Mouse (Mus musculus) MEL (cell line): Measurements from ENCODE around the gene Hcfc2. TPM values are rescaled to one million over a fixed set of nuclear protein-coding genes. Genes with fewer than 3 reads are reported as not detected.
A peak's percentile ranks its signal among the peaks of the same experiment; 100 is the strongest.

Experiments
- DNase-seq: peaks from one replicate; pipeline ENCODE4 v3.0.0; 2011; ENCODE audit warnings: low read depth, low spot score
- H3K27ac ChIP-seq: 2 replicates; pipeline ENCODE4 v1.5.1; 2012; ENCODE audit warnings: low read depth, mild to moderate bottlenecking, control low read depth, low read length, moderate library complexity; ENCODE audit not compliant: control insufficient read depth
- H3K27me3 ChIP-seq, 2 experiments: fragments of 150-350 bp in 1 of 2; sonication (generic) in 1 of 2; 2 replicates each; pipeline ENCODE4 v1.6.1; 2012; ENCODE audit warnings: low read length in 2 of 2, mild to moderate bottlenecking in 2 of 2, improper control_type of control experiment in 1 of 2, moderate library complexity in 1 of 2; ENCODE audit not compliant: insufficient read depth in 2 of 2, control insufficient read depth in 1 of 2
- H3K36me3 ChIP-seq, 2 experiments: 2 replicates each; pipeline ENCODE4 v1.6.1; 2012 to 2014; ENCODE audit warnings: low read length in 2 of 2, improper control_type of control experiment in 1 of 2, inconsistent platforms in 1 of 2, mild to moderate bottlenecking in 1 of 2; ENCODE audit not compliant: insufficient read depth in 2 of 2, control insufficient read depth in 1 of 2
- H3K4me1 ChIP-seq, 2 experiments: fragments of 150-350 bp in 1 of 2; sonication (generic) in 1 of 2; 2 replicates each; pipeline ENCODE4 v1.6.1; 2012; ENCODE audit warnings: low read length in 2 of 2, improper control_type of control experiment in 1 of 2, mild to moderate bottlenecking in 1 of 2; ENCODE audit not compliant: insufficient read depth in 2 of 2, control insufficient read depth in 1 of 2
- H3K4me3 ChIP-seq, 2 experiments: fragments of 150-350 bp in 1 of 2; sonication (generic) in 1 of 2; 2 replicates each; pipeline ENCODE4 v1.5.1; 2012; ENCODE audit warnings: low read depth in 2 of 2, low read length in 2 of 2, mild to moderate bottlenecking in 2 of 2, moderate library complexity in 2 of 2, control low read depth in 1 of 2, improper control_type of control experiment in 1 of 2; ENCODE audit not compliant: control insufficient read depth in 1 of 2, insufficient read depth in 1 of 2
- H3K79me2 ChIP-seq: 2 replicates; pipeline ENCODE4 v1.6.1; 2012; ENCODE audit warnings: mild to moderate bottlenecking, low read length, moderate library complexity; ENCODE audit not compliant: control insufficient read depth, poor library complexity, insufficient read depth
- H3K9ac ChIP-seq: 2 replicates; pipeline ENCODE4 v1.6.1; 2012; ENCODE audit warnings: low read depth, mild to moderate bottlenecking, control low read depth, low read length, moderate library complexity; ENCODE audit not compliant: control insufficient read depth, poor library complexity, severe bottlenecking
- H3K9me3 ChIP-seq: fragments of 150-350 bp; sonication (generic); replicated peaks from 2 replicates; pipeline ENCODE4 v1.6.1; 2012; ENCODE audit warnings: mild to moderate bottlenecking, low read length, improper control_type of control experiment, moderate library complexity; ENCODE audit not compliant: insufficient read depth
- BHLHE40 ChIP-seq: IDR thresholded peaks from 2 replicates; pipeline ENCODE4 v1.6.1; 2012; ENCODE audit warnings: low read depth, mild to moderate bottlenecking, inconsistent platforms, low read length, improper control_type of control experiment, borderline replicate concordance
- CHD1 ChIP-seq: IDR thresholded peaks from 2 replicates; pipeline ENCODE4 v1.6.1; 2012; ENCODE audit warnings: low read depth, mild to moderate bottlenecking, inconsistent platforms, low read length, improper control_type of control experiment
- CTCF ChIP-seq, 3 experiments: IDR thresholded peaks in 2 of 3; conservative IDR thresholded peaks in 1 of 3; 2 replicates each; pipeline ENCODE4 v1.5.1; 2011 to 2012; ENCODE audit warnings: low read length in 3 of 3, low read depth in 2 of 3, mild to moderate bottlenecking in 2 of 3, improper control_type of control experiment in 1 of 3, inconsistent platforms in 1 of 3, mixed read lengths in 1 of 3, moderate library complexity in 1 of 3; ENCODE audit not compliant: control insufficient read depth in 1 of 3, insufficient read depth in 1 of 3, poor library complexity in 1 of 3, severe bottlenecking in 1 of 3
- E2F4 ChIP-seq: IDR thresholded peaks from 2 replicates; pipeline ENCODE4 v1.6.1; 2011; ENCODE audit warnings: low read depth, low read length, improper control_type of control experiment, borderline replicate concordance
- ELF1 ChIP-seq: IDR thresholded peaks from 2 replicates; pipeline ENCODE4 v1.6.1; 2014; ENCODE audit warnings: low read depth, mild to moderate bottlenecking, inconsistent platforms, low read length, improper control_type of control experiment, moderate library complexity
- EP300 ChIP-seq, 2 experiments: IDR thresholded peaks; 2 replicates each; pipeline ENCODE4 v1.6.1; 2011; ENCODE audit warnings: improper control_type of control experiment in 2 of 2, low read length in 2 of 2, low read depth in 1 of 2, mild to moderate bottlenecking in 1 of 2
- ETS1 ChIP-seq: IDR thresholded peaks from 2 replicates; pipeline ENCODE4 v1.6.1; 2012; ENCODE audit warnings: low read depth, mild to moderate bottlenecking, inconsistent platforms, low read length, improper control_type of control experiment, moderate library complexity
- GABPA ChIP-seq: IDR thresholded peaks from 2 replicates; pipeline ENCODE4 v1.6.1; 2012; ENCODE audit warnings: low read depth, mild to moderate bottlenecking, inconsistent platforms, low read length, improper control_type of control experiment, moderate library complexity
- GATA1 ChIP-seq: IDR thresholded peaks from 2 replicates; pipeline ENCODE4 v1.6.1; 2011; ENCODE audit warnings: low read depth, low read length, improper control_type of control experiment
- HCFC1 ChIP-seq: IDR thresholded peaks from 2 replicates; pipeline ENCODE4 v1.6.1; 2012; ENCODE audit warnings: low read depth, mild to moderate bottlenecking, inconsistent platforms, low read length, improper control_type of control experiment, moderate library complexity
- JUND ChIP-seq: IDR thresholded peaks from 2 replicates; pipeline ENCODE4 v1.6.1; 2011; ENCODE audit warnings: low read depth, mild to moderate bottlenecking, improper control_type of control experiment, low read length
- MAFK ChIP-seq: IDR thresholded peaks from 2 replicates; pipeline ENCODE4 v1.6.1; 2011; ENCODE audit warnings: low read depth, mild to moderate bottlenecking, low read length, improper control_type of control experiment, borderline replicate concordance
- MAX ChIP-seq: IDR thresholded peaks from 2 replicates; pipeline ENCODE4 v1.6.1; 2011; ENCODE audit warnings: low read length, improper control_type of control experiment
- MAZ ChIP-seq: IDR thresholded peaks from 2 replicates; pipeline ENCODE4 v1.6.1; 2012; ENCODE audit warnings: low read depth, mild to moderate bottlenecking, inconsistent platforms, low read length, improper control_type of control experiment
- MYB ChIP-seq: IDR thresholded peaks from 2 replicates; pipeline ENCODE4 v1.6.1; 2011; ENCODE audit warnings: mild to moderate bottlenecking, low read depth, low read length, improper control_type of control experiment
- MYC ChIP-seq: IDR thresholded peaks from 2 replicates; pipeline ENCODE4 v1.6.1; 2011; ENCODE audit warnings: low read depth, mild to moderate bottlenecking, low read length, improper control_type of control experiment, moderate library complexity
- NRF1 ChIP-seq: IDR thresholded peaks from 2 replicates; pipeline ENCODE4 v1.6.1; 2014; ENCODE audit warnings: low read depth, mild to moderate bottlenecking, inconsistent platforms, low read length, improper control_type of control experiment, moderate library complexity; ENCODE audit not compliant: poor library complexity, insufficient read depth, severe bottlenecking
- SIN3A ChIP-seq: IDR thresholded peaks from 2 replicates; pipeline ENCODE4 v1.6.1; 2012; ENCODE audit warnings: low read length, improper control_type of control experiment, inconsistent platforms
- TBP ChIP-seq: IDR thresholded peaks from 2 replicates; pipeline ENCODE4 v1.8.0; 2011; ENCODE audit warnings: low read depth, low read length, improper control_type of control experiment
- USF1 ChIP-seq: IDR thresholded peaks from 2 replicates; pipeline ENCODE4 v1.6.1; 2014; ENCODE audit warnings: low read depth, mild to moderate bottlenecking, inconsistent platforms, low read length, improper control_type of control experiment, moderate library complexity
- USF2 ChIP-seq, 2 experiments: IDR thresholded peaks; 2 replicates each; pipeline ENCODE4 v1.6.1; 2011 to 2012; ENCODE audit warnings: improper control_type of control experiment in 2 of 2, low read length in 2 of 2, borderline replicate concordance in 1 of 2, inconsistent platforms in 1 of 2, low read depth in 1 of 2, mild to moderate bottlenecking in 1 of 2; ENCODE audit not compliant: insufficient read depth in 1 of 2
- polyA plus RNA-seq, 2 experiments: library from polyadenylated mRNA; stranded (reverse) in 1 of 2; unstranded in 1 of 2; fragments of >175 nt in 1 of 2; fragments of >200 nt in 1 of 2; gene quantifications; 2 replicates each; pipeline versions ENCODE4 v1.2.1 to v1.2.4; 2012; ENCODE audit warnings: low replicate concordance in 2 of 2, low read depth in 1 of 2; ENCODE audit not compliant: insufficient read length in 2 of 2, insufficient read depth in 1 of 2, missing spikeins in 1 of 2
- total RNA-seq: library from RNA; depleted of rRNA; stranded (reverse); fragments of 300-350 nt; gene quantifications from 2 replicates; pipeline ENCODE4 v1.2.3, GENCODE M21; 2012

Hcfc2 gene
- total and polyA plus RNA-seq, 3 experiments, result 20.9 to 21.0 TPM; not detected in 1

- TF ChIP-seq EP300 (IDR thresholded peaks at IDR 0.05; ENCODE audit: low read depth in 1 of 2, low read length in 2 of 2), result no peak
- no peak for TF ChIP-seq BHLHE40
- TF ChIP-seq CTCF (IDR thresholded peaks at IDR 0.05 in 2 of 3, conservative IDR thresholded peaks at IDR 0.05 in 1 of 3; ENCODE audit: control insufficient read depth in 1 of 3, insufficient read depth in 1 of 3, low read depth in 2 of 3, low read length in 3 of 3, poor library complexity in 1 of 3, severe bottlenecking in 1 of 3), result no peak
- 0 out of 2 replicates have a peak, but pooled peaks have one; percentile 13 for TF ChIP-seq USF1
These were observed 68.1 kb downstream of the Hcfc2 start, which contains the start of gene Nfyb (continued) for GRCm38 (mm10) chr10:82763840-82764631.

GRCm38 (mm10) chr10:82768901-82769300, 72.9 kb downstream of the Hcfc2 start:
- Histone ChIP-seq H3K27ac (no peak overlapping the region), H3K9me3 (no peaks in the 10 kb centered on the region), H3K36me3 (peaks cover 0 to 4% of the 10 kb centered on the region in 2 experiments; a peak in 2 of 4 replicates), H3K9ac (no peak overlapping the region), H3K4me1 (peaks cover 2 to 6% of the 10 kb centered on the region in 2 experiments; a peak in 3 of 4 replicates), H3K27me3 (no peaks in the 10 kb centered on the region), H3K4me3 (no peak overlapping the region), H3K79me2 (no peaks in the 10 kb centered on the region; the same call in 1 of the 2 replicates)
- DNase-seq, result no peak
- TF ChIP-seq MAFK, result no peak
- TF ChIP-seq TBP, result no peak
- no peak for TF ChIP-seq CTCF (IDR thresholded peaks at IDR 0.05 in 2 of 3, conservative IDR thresholded peaks at IDR 0.05 in 1 of 3; ENCODE audit: control insufficient read depth in 1 of 3, insufficient read depth in 1 of 3, low read depth in 2 of 3, low read length in 3 of 3, poor library complexity in 1 of 3, severe bottlenecking in 1 of 3)

- Histone ChIP-seq H3K9me3 (no peaks in the 10 kb centered on the region), H3K79me2 (no peaks in the 10 kb centered on the region), H3K4me3 (no peak overlapping the region), H3K27ac (no peak overlapping the region), H3K27me3 (no peaks in the 10 kb centered on the region), H3K4me1 (no peaks in the 10 kb centered on the region), H3K9ac (no peak overlapping the region), H3K36me3 (no peaks in the 10 kb centered on the region)
- TF ChIP-seq HCFC1 (no peak), CTCF (IDR thresholded peaks at IDR 0.05 in 2 of 3, conservative IDR thresholded peaks at IDR 0.05 in 1 of 3; ENCODE audit: control insufficient read depth in 1 of 3, insufficient read depth in 1 of 3, low read depth in 2 of 3, low read length in 3 of 3, poor library complexity in 1 of 3, severe bottlenecking in 1 of 3) (no peak), ETS1 (no peak), USF1 (no peak), CHD1 (no peak), ELF1 (no peak), E2F4 (no peak), NRF1 (no peak), GABPA (no peak), GATA1 (no peak), USF2 (IDR thresholded peaks at IDR 0.05; ENCODE audit: borderline replicate concordance in 1 of 2, insufficient read depth in 1 of 2, low read depth in 1 of 2, low read length in 2 of 2) (no peak), MYB (no peak), MYC (no peak), MAZ (no peak), MAFK (no peak), SIN3A (no peak), MAX (no peak), JUND (no peak)
- no peak for DNase-seq
These were observed 74.8 kb downstream of the Hcfc2 start for GRCm38 (mm10) chr10:82770713-82771112.
